Mouse (Mus musculus) embryonic fibroblast, embryonic 13.5 days (primary cell): ENCODE results near the gene Cdc42ep1. TPM values are rescaled to one million over a fixed set of nuclear protein-coding genes. Genes with fewer than 3 reads are reported as not detected.

ENCODE experiments used
- H3K27ac ChIP-seq: 2 replicates; pipeline ENCODE4 v1.5.1; 2012; ENCODE audit warnings: low read length, control low read depth, inconsistent platforms; ENCODE audit not compliant: insufficient read depth
- H3K4me1 ChIP-seq: 2 replicates; pipeline ENCODE4 v1.6.1; 2011; ENCODE audit warnings: low read length; ENCODE audit not compliant: control insufficient read depth, insufficient read depth
- H3K4me3 ChIP-seq: 2 replicates; pipeline ENCODE4 v1.5.1; 2011; ENCODE audit warnings: mild to moderate bottlenecking, control low read depth, low read length; ENCODE audit not compliant: insufficient read depth
- CTCF ChIP-seq: IDR thresholded peaks from 2 replicates; pipeline ENCODE4 v1.5.1; 2011; ENCODE audit warnings: mild to moderate bottlenecking, control low read depth, low read length, moderate library complexity, borderline replicate concordance; ENCODE audit not compliant: insufficient read depth
- POLR2A ChIP-seq: IDR thresholded peaks from 2 replicates; pipeline ENCODE4 v1.6.1; 2011; ENCODE audit warnings: low read depth, mild to moderate bottlenecking, control low read depth, low read length, moderate library complexity
- polyA plus RNA-seq: library from polyadenylated mRNA; stranded (reverse); fragments of >200 nt; gene quantifications from 2 replicates; pipeline ENCODE4 v1.2.4, GENCODE M21; 2011; ENCODE audit warnings: low read depth; ENCODE audit not compliant: missing spikeins, insufficient read length

Gene Cdc42ep1
- polyA plus RNA-seq, 1 experiment: 26.1 TPM

GRCm38 (mm10) chr15:78894726-78895125 lies 52.3 kb downstream of the Cdc42ep1 start:
- H3K4me1 ChIP-seq: no peaks in the 10 kb centered on the region
- no peak overlapping the region for H3K4me3 ChIP-seq
- TF ChIP-seq POLR2A (no peak), CTCF (no peak)
- H3K27ac ChIP-seq: no peak overlapping the region

- Histone ChIP-seq H3K4me1 (no peaks in the 10 kb centered on the region), H3K27ac (no peak overlapping the region)
Observed at GRCm38 (mm10) chr15:78895741-78896140, 53.3 kb downstream of the Cdc42ep1 start.

GRCm38 (mm10) chr15:78896149-78896548 lies 53.7 kb downstream of the Cdc42ep1 start:
- no peak overlapping the region for H3K4me3 ChIP-seq
- no peaks in the 10 kb centered on the region for H3K4me1 ChIP-seq
- H3K27ac ChIP-seq: no peak overlapping the region
- no peak for TF ChIP-seq CTCF
- TF ChIP-seq POLR2A: no peak

More at GRCm38 (mm10) chr15:78895741-78896140, 53.3 kb downstream of the Cdc42ep1 start:
- TF ChIP-seq CTCF: no peak
- H3K4me3 ChIP-seq: no peak overlapping the region

- H3K4me3 ChIP-seq: no peak overlapping the region
- TF ChIP-seq CTCF (no peak), POLR2A (no peak)
- H3K4me1 ChIP-seq: no peaks in the 10 kb centered on the region
- no peak overlapping the region for H3K27ac ChIP-seq
Observed at GRCm38 (mm10) chr15:78897488-78897887, 55.1 kb downstream of the Cdc42ep1 start.

- no peak for TF ChIP-seq CTCF
- no peak for TF ChIP-seq POLR2A
- no peaks in the 10 kb centered on the region for H3K4me1 ChIP-seq
- no peak overlapping the region for H3K4me3 ChIP-seq
- H3K27ac ChIP-seq: no peak overlapping the region
Observed at GRCm38 (mm10) chr15:78898507-78899001, 56.1 kb downstream of the Cdc42ep1 start.

GRCm38 (mm10) chr15:78899409-78899739 lies 57.0 kb downstream of the Cdc42ep1 start, which contains the start of gene Gm49510:
Gene Gm49510, plus strand, starts transcription at chr15:78899667.
- Histone ChIP-seq H3K27ac (peak within 1 kb of the TSS; percentile 35), H3K4me3 (peak within 1 kb of the TSS; percentile 91), H3K4me1 (no peaks in the 10 kb centered on the region)
- no peak for TF ChIP-seq CTCF
- no peak for TF ChIP-seq POLR2A

GRCm38 (mm10) chr15:78899740-78900584 lies 57.5 kb downstream of the Cdc42ep1 start, which contains the start of gene Sh3bp1:
Gene Sh3bp1, plus strand, starts transcription at chr15:78899768.
- Histone ChIP-seq H3K4me1 (no peaks in the 10 kb centered on the region), H3K4me3 (peak within 1 kb of the TSS; percentile 91), H3K27ac (peak within 1 kb of the TSS; percentile 35)
- TF ChIP-seq CTCF (no peak), POLR2A (peak; percentile 69)

Other genes starting within 250 kb of the Cdc42ep1 start
- gene Cyth4, start 245.6 kb upstream of the Cdc42ep1 start, polyA plus RNA-seq: 0.20 and 1.3 TPM in 2 replicates
- gene Elfn2, start 123.9 kb upstream of the Cdc42ep1 start, polyA plus RNA-seq: not detected in 2 replicates
- gene Mfng, start 69.1 kb upstream of the Cdc42ep1 start, polyA plus RNA-seq: not detected in 2 replicates
- 5.9 and 6.4 TPM in 2 replicates for gene Card10, start 39.6 kb upstream of the Cdc42ep1 start, polyA plus RNA-seq
- gene Lgals2, start 12.9 kb downstream of the Cdc42ep1 start, polyA plus RNA-seq: not detected in 2 replicates
- gene Gga1, start 34.6 kb downstream of the Cdc42ep1 start, polyA plus RNA-seq: 33.1 and 33.2 TPM in 2 replicates
- 0.61 TPM in 1 of 2 replicates, not detected in the other for gene Gm49510, start 57.0 kb downstream of the Cdc42ep1 start, polyA plus RNA-seq
- gene Sh3bp1, start 57.1 kb downstream of the Cdc42ep1 start, polyA plus RNA-seq: 44.1 and 47.8 TPM in 2 replicates
- 3.0 and 4.2 TPM in 2 replicates for gene Pdxp, start 71.3 kb downstream of the Cdc42ep1 start, polyA plus RNA-seq
- gene Lgals1, start 84.1 kb downstream of the Cdc42ep1 start, polyA plus RNA-seq: 4,027 and 4,662 TPM in 2 replicates
- 46.6 and 55.4 TPM in 2 replicates for gene Nol12, start 92.3 kb downstream of the Cdc42ep1 start, polyA plus RNA-seq
- 34.2 and 45.6 TPM in 2 replicates for gene Triobp, start 105.1 kb downstream of the Cdc42ep1 start, polyA plus RNA-seq
- gene H1f0, start 185.8 kb downstream of the Cdc42ep1 start, polyA plus RNA-seq: 107 and 206 TPM in 2 replicates
- not detected in 2 replicates for gene Galr3, start 199.3 kb downstream of the Cdc42ep1 start, polyA plus RNA-seq
- gene Ankrd54, start 220.3 kb downstream of the Cdc42ep1 start, polyA plus RNA-seq: 10.4 and 13.8 TPM in 2 replicates
- gene Eif3l, start 232.6 kb downstream of the Cdc42ep1 start, polyA plus RNA-seq: 247 and 268 TPM in 2 replicates